Mouse (Mus musculus) kidney, adult 9 months (tissue): ENCODE results near the gene Ttn.

ENCODE experiments used
- DNase-seq: peaks from one replicate; pipeline ENCODE4 v3.0.0; 2022

The Ttn gene

GRCm38 (mm10) chr2:76961420-76962044 lies 20.8 kb downstream of the Ttn start:
- DNase-seq: no peak

GRCm38 (mm10) chr2:76949774-76950173 lies 32.6 kb downstream of the Ttn start:
- no peak for DNase-seq

- DNase-seq: no peak
Observed at GRCm38 (mm10) chr2:76938515-76938914, 43.8 kb downstream of the Ttn start.

- peak; percentile 63 for DNase-seq
Observed at GRCm38 (mm10) chr2:76929718-76930117, 52.6 kb downstream of the Ttn start.

GRCm38 (mm10) chr2:76928816-76929215 lies 53.5 kb downstream of the Ttn start:
- DNase-seq: no peak

- DNase-seq: no peak
Observed at GRCm38 (mm10) chr2:76928298-76928697, 54.0 kb downstream of the Ttn start.

- no peak for DNase-seq
Observed at GRCm38 (mm10) chr2:76926927-76927326, 55.4 kb downstream of the Ttn start.

GRCm38 (mm10) chr2:76914959-76915358 lies 67.4 kb downstream of the Ttn start:
- DNase-seq: no peak

- DNase-seq: no peak
Observed at GRCm38 (mm10) chr2:76908705-76909457, 73.5 kb downstream of the Ttn start.

GRCm38 (mm10) chr2:76903351-76903750 lies 79.0 kb downstream of the Ttn start:
- DNase-seq: no peak

- no peak for DNase-seq
Observed at GRCm38 (mm10) chr2:76901476-76902086, 80.8 kb downstream of the Ttn start.

GRCm38 (mm10) chr2:76899886-76900285 lies 82.5 kb downstream of the Ttn start:
- no peak for DNase-seq

- no peak for DNase-seq
Observed at GRCm38 (mm10) chr2:76896990-76897389, 85.4 kb downstream of the Ttn start.

- DNase-seq: no peak
Observed at GRCm38 (mm10) chr2:76895327-76895726, 87.0 kb downstream of the Ttn start.

- DNase-seq: no peak
Observed at GRCm38 (mm10) chr2:76888721-76889120, 93.6 kb downstream of the Ttn start.

- DNase-seq: no peak
Observed at GRCm38 (mm10) chr2:76885855-76886254, 96.5 kb downstream of the Ttn start.

GRCm38 (mm10) chr2:76881406-76881805 lies 100.9 kb downstream of the Ttn start:
- no peak for DNase-seq

- DNase-seq: no peak
Observed at GRCm38 (mm10) chr2:76875587-76875986, 106.8 kb downstream of the Ttn start.

GRCm38 (mm10) chr2:76866928-76867327 lies 115.4 kb downstream of the Ttn start:
- peak; percentile 27 for DNase-seq

- DNase-seq: no peak
Observed at GRCm38 (mm10) chr2:76865497-76865896, 116.8 kb downstream of the Ttn start.

GRCm38 (mm10) chr2:76861327-76861726 lies 121.0 kb downstream of the Ttn start:
- no peak for DNase-seq

GRCm38 (mm10) chr2:76850066-76850465 lies 132.3 kb downstream of the Ttn start:
- no peak for DNase-seq

- DNase-seq: no peak
Observed at GRCm38 (mm10) chr2:76843162-76843561, 139.2 kb downstream of the Ttn start.

- no peak for DNase-seq
Observed at GRCm38 (mm10) chr2:76820472-76820871, 161.9 kb downstream of the Ttn start.
